Mouse (Mus musculus) megakaryocyte progenitor cell, adult 5-6 weeks (primary cell): Measurements from ENCODE around the gene Ajap1. TPM values are rescaled to one million over a fixed set of nuclear protein-coding genes. Genes with fewer than 3 reads are reported as not detected.

ENCODE experiments used
- ATAC-seq: replicated peaks from 2 replicates; pipeline ENCODE4 v1.8.0; 2016; ENCODE audit warnings: mild to moderate bottlenecking, moderate TSS enrichment, inconsistent platforms; ENCODE audit not compliant: poor library complexity
- total RNA-seq, 2 experiments: library from RNA; stranded (forward) in 1 of 2; stranded (reverse) in 1 of 2; fragments of 157-497, 149-512 nt in 1 of 2; fragments of 200-1000 nt in 1 of 2; gene quantifications; 2 replicates each; pipeline versions ENCODE4 v1.2.3 to v1.2.4; 2015 to 2017

The Ajap1 gene
- total RNA-seq, 2 experiments from 2014 or later, result not detected

DNA sequence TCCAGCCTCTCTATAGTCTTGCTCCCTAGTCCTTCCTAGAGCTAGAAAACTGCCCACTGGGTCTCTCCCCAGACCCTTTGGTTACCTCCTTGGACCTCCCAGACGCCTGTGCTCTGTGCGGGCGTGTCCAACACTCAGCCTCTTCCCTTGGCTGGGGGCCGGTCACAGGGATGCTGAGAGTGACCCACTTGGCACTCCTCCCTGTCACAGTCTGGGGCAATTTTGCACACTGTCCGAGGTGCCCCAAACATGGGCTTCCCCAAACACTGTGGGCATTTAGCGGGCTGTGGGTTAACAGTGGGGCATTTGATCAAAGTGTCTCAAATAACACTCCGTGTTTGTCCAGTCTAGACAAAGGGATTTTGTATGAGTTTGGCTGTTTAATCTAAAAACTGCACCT lies 29.1 kb downstream of the Ajap1 start:
- ATAC-seq, result no peak

DNA sequence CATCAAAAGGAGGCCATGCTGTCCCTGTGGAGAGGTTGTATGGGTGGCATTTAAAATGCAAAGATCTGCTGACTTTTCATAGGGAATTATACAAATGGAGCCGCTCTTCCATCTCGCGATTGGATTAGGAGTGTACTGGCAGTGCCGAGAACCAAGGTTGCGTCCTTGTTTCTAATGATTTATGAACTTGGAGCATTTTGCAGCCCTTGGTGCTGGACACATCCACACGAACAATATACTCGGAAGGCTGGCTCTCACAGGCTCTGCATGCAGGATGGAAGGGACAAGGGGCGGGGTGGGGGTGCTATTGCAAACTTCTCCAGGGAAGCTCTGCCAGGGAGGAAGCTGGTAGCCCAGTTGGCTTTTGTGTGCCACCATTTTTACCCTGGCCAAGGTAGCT lies 31.1 kb downstream of the Ajap1 start:
- no peak for ATAC-seq

DNA sequence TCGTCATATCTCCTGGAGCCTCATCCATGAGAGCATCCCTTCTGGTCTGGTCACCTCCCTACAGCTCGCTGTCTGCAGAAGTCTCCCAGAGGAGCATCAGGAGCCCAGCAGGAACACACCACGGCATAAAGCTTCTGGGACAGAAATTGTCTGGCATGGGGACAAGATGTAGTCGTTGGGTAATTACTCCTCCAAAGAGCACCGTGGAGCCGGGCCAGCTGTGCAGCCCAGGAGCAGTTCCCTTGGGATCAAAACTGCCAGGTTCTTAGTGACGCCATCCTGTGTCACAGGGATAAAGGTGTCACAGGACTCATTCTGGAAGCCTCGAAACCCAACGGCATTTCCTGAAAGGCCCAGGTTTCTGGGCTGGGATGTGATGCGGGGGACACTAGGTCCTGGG lies 40.1 kb downstream of the Ajap1 start:
- no peak for ATAC-seq

DNA sequence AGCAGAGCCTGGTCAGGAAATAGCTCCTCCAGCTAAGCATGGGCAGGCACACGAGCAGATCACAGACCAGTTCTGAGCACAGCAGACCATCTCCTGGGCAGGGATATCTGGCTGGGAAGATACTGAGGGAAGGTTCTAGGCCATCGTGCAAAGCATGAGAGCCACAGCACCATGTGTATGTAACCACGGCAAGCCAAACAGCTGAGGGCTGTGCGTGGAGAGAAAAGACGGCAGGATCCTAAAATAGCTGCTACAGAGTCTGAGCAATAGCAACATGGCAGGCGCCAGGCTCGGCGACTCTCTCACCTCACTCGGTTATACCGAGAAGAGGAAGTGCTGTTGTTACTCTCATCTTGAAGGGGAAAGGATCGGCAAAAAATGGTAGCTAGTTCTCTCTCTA lies 42.7 kb downstream of the Ajap1 start:
- no peak for ATAC-seq

DNA sequence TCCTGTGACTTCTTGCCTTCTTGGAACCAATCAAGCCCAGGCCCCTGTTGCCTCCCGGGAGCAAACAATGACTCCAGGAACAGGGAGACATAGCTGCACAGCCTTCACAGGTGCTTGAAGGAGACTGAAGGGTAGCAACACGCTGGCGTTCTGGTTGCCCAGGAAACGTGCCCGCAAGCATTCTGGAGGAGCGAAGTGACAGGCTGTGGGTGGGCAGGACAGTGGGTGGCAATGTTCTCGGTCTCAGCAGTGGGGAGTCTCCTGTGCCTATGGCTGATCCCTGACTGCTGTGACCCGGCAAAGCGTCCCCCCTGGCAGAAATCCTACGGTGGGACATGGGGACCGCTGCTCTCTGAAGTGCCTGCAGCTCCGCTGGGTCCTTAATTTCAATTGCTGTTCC lies 43.6 kb downstream of the Ajap1 start:
- no peak for ATAC-seq

DNA sequence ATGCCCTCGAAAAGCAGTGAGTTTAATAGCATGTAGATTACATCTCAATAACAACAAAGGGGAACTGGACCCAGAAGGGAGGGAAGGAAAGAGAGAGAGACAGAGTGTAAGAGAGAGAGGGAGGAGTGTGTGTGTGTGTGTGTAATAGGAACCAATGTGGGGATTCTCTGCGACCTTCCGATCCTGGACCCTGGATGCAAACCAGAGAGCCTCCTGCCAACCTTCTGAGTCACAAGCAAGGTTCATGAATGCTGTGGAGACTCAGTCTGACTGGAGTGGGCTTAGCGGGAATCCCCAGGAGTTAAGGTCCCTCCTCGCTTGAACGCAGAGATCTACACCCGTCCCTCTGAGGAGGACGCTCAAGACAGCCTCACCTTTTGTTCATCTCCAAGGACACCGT lies 45.4 kb downstream of the Ajap1 start:
- ATAC-seq, result no peak

- ATAC-seq, result no peak
Measured at GRCm38 (mm10) chr4:153435917-153436316, 46.7 kb downstream of the Ajap1 start.

- ATAC-seq, result no peak
Measured at GRCm38 (mm10) chr4:153429971-153430370, 52.6 kb downstream of the Ajap1 start.

GRCm38 (mm10) chr4:153425961-153426656 lies 56.5 kb downstream of the Ajap1 start:
- no peak for ATAC-seq

DNA sequence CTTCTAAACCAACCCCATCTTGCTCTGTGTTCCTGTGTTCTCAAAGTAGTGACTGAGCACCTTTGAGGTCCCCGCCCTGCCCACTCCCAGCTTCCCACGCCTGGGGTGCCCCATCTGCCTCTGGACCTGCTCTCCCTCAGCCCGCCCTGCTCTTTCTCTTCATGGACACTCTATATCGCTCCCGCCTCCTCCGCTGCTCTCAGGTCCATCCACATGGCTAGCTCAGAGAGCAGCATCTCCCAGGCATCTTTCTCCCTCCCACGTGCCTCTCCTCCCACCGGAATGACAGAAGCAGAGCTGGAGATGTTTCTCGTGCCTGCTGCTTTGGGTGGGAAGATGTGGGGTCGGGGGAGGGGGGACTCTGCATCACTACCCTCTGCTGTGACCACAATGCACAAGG lies 58.3 kb downstream of the Ajap1 start:
- ATAC-seq, result no peak

- no peak for ATAC-seq
Measured at GRCm38 (mm10) chr4:153417926-153418325, 64.7 kb downstream of the Ajap1 start.

GRCm38 (mm10) chr4:153417164-153417896 lies 65.3 kb downstream of the Ajap1 start:
- ATAC-seq, result no peak

- no peak for ATAC-seq
Measured at GRCm38 (mm10) chr4:153416111-153416510, 66.5 kb downstream of the Ajap1 start.

GRCm38 (mm10) chr4:153398421-153398820 lies 84.2 kb downstream of the Ajap1 start:
- no peak for ATAC-seq

DNA sequence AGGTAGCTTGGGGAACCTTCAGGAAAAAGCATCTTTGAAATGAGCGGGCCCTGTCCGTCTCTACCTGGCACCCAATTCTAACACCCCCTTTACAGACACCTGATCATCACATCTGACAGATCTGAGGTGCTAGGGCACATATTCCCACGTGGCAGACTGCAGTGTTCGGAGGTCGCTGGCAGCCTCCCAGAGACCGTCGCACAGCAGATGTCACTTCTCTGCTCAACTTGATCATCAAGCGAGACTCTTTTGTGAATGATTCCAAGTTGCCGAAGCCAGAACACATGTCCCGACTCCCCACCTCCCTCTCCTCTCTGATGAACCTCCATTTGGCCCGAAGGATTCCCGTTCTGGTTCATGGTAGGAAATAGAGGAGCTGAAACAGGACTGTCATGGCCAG lies 95.1 kb downstream of the Ajap1 start:
- ATAC-seq, result no peak

- ATAC-seq, result no peak
Measured at GRCm38 (mm10) chr4:153381433-153381832, 101.2 kb downstream of the Ajap1 start.

GRCm38 (mm10) chr4:153380885-153381284 lies 101.7 kb downstream of the Ajap1 start:
- ATAC-seq, result no peak

- ATAC-seq, result no peak
Measured at GRCm38 (mm10) chr4:153377981-153378380, 104.6 kb downstream of the Ajap1 start.

GRCm38 (mm10) chr4:153374233-153374632 lies 108.4 kb downstream of the Ajap1 start:
- ATAC-seq, result no peak

- no peak for ATAC-seq
Measured at GRCm38 (mm10) chr4:153373125-153373524, 109.5 kb downstream of the Ajap1 start.

DNA sequence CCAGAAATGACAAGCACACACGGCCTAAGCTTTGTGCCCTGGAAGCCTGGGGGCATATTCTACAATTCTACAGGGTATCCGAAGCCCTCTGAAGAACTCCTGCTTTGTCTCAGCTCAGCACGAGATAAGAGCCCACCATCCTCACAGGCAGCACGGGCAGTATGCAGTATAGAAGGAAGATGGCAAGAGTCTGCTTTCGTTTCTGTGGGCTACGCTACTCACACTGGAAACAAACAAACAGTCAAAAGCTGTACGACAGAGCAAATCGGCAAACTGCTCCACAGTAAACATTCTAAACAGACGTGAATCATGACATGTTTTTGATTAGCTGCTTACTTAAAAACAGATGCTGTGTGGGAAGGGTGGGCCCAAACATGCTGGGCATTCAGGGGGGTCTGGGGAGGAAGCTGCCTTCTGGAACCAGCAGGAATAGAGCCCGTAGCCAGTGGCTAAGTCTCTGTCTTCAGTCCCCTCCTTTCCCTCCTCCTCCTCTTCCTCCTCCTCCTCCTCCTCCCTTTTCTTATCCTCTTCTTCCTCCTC lies 113.9 kb downstream of the Ajap1 start:
- no peak for ATAC-seq

GRCm38 (mm10) chr4:153360868-153361545 lies 121.6 kb downstream of the Ajap1 start:
- no peak for ATAC-seq
